Mouse (Mus musculus) G1E-ER4 (cell line): ENCODE measurements around the gene Pigq. TPM values are rescaled to one million over a fixed set of nuclear protein-coding genes. Genes with fewer than 3 reads are reported as not detected.

Experiments used
- GATA1 ChIP-seq: IDR thresholded peaks from one replicate; pipeline ENCODE4 v1.8.0; 2012; ENCODE audit warnings: low read length, inconsistent platforms
- polyA plus RNA-seq: library from polyadenylated mRNA; stranded (reverse); fragments of >175 nt; gene quantifications from 2 replicates; pipeline ENCODE4 v1.2.3, GENCODE M21; 2012

Gene Pigq
- polyA plus RNA-seq, 1 experiment = 89.1 TPM

GRCm38 (mm10) chr17:25883268-25883667 lies 61.5 kb downstream of the Pigq start:
- TF ChIP-seq GATA1 = no peak

GRCm38 (mm10) chr17:25882306-25882705 lies 62.4 kb downstream of the Pigq start:
- TF ChIP-seq GATA1 = no peak

GRCm38 (mm10) chr17:25881691-25882090 lies 63.0 kb downstream of the Pigq start:
- no peak for TF ChIP-seq GATA1

DNA sequence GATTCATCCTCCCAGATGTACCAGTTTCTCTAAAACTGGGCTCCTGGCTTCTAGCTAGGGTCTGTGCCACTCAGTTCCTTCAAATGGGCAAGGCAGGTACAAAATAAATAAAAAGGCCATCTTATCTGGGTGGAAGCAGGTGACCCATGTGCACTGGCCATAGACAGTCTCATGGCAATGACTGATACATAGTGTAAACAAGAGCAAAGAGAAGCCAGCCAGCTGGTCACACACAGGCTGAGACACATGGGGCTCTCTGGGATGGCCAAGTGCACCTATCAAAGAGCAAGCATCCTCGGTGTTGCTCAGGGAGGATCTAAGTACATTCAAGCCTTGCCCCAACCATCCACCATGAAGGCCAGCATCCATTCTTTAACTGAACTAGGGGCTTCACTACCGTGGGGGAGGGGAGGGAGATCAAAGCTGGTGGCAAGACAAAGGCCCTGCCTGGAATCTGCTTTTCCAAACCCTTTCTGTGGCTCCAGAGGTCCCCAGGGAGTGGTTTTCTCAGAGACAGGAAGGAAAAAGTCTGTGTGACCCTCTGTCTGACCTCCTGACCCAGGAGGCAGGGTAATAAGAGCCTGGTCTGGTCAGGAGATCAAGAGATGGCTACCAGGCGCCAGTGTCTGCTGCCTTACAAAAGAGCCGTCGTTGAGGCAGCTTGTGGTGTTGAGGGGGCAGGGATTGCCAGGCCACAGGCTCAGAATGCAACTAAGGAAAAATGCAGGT lies 63.7 kb downstream of the Pigq start:
- no peak for TF ChIP-seq GATA1

GRCm38 (mm10) chr17:25880196-25880910 lies 64.4 kb downstream of the Pigq start, which contains the start of gene Wfikkn1:
Gene Wfikkn1, minus strand, starts transcription at chr17:25880858.
- TF ChIP-seq GATA1 = no peak

DNA sequence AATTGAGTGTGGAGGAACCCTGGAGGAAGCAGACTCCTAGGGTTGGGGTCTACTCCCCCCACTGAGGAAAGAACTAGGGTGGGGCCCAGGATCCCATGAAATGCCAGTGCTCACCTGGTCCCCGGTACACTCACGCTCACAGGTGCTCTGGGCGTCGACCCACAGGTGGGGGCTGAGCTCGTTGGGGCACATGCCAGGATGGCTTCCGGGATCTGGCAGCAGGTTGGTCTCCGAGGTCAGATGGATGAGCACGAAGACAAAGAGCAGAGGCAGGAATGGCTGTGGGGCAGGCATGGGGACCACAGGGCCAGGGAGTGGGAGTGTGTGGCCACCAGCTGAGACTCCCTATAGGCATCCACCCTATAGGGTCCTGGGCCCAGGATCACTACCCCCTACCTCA lies 65.0 kb downstream of the Pigq start:
- TF ChIP-seq GATA1 = no peak

GRCm38 (mm10) chr17:25879261-25879660 lies 65.5 kb downstream of the Pigq start:
- TF ChIP-seq GATA1 = no peak

GRCm38 (mm10) chr17:25878611-25879180 lies 66.0 kb downstream of the Pigq start:
- TF ChIP-seq GATA1 = no peak

DNA sequence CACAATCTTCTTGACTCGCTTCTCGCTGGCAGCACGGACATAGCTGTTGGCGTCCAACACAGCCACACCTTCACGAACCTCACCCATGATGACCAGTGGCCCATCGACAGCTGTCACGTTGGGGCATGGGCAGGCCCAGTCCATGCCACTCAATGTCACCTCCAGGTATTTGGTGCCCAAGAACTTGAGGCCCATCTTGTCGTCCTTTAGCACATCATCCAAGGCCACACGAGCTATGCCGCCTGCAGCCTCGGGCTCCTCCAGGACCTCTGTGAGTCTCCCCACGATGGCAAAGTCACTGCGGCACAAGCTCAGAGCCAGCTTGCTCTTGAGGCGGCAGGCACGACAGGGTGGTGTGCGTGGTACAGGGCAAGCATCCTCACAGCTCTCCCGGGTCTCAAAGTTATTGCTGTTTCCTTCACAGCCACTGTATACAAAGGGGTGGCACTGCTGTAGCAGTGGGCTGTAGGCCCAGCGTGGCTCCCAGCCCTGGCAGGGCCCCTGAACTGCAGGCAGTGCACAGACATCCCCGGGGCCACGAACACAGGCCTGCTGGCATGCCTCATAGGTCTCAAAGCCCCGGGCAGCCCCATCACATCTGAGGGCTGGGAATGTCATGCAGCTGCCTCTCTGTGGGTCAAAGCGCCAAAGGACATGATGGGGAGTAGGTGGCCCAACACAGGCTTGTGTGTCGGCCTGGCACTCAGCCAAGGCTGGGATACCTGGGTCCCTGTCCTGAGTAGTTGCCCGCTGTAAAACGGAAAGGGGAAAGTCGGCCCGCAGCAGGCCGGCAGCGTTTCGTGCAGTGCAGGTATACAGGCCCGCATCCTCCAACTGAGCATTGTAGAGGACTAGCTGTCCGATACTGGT lies 66.8 kb downstream of the Pigq start:
- no peak for TF ChIP-seq GATA1

- no peak for TF ChIP-seq GATA1
Measured at GRCm38 (mm10) chr17:25877025-25877424, 67.7 kb downstream of the Pigq start.

Other genes with a start within 250 kb of the Pigq start
- not detected in 2 replicates for gene Gng13, start 227.8 kb downstream of the Pigq start, polyA plus RNA-seq
- 75.4 and 82.7 TPM in 2 replicates for gene Chtf18, start 217.5 kb downstream of the Pigq start, polyA plus RNA-seq
- gene Rpusd1, start 217.3 kb downstream of the Pigq start, polyA plus RNA-seq = 41.1 and 46.1 TPM in 2 replicates
- gene Mslnl, start 208.9 kb downstream of the Pigq start, polyA plus RNA-seq = not detected in 2 replicates
- not detected in 2 replicates for gene Msln, start 190.6 kb downstream of the Pigq start, polyA plus RNA-seq
- gene Narfl, start 171.2 kb downstream of the Pigq start, polyA plus RNA-seq = 17.0 and 20.0 TPM in 2 replicates
- gene Haghl, start 159.3 kb downstream of the Pigq start, polyA plus RNA-seq = 31.3 and 32.7 TPM in 2 replicates
- gene Ccdc78, start 158.4 kb downstream of the Pigq start, polyA plus RNA-seq = 0.04 TPM in 1 of 2 replicates, not detected in the other
- 28.7 and 30.6 TPM in 2 replicates for gene Fam173a, start 152.0 kb downstream of the Pigq start, polyA plus RNA-seq
- not detected in 2 replicates for gene AC134908.4, start 149.3 kb downstream of the Pigq start, polyA plus RNA-seq
- gene Metrn, start 147.8 kb downstream of the Pigq start, polyA plus RNA-seq = 182 and 238 TPM in 2 replicates
- not detected in 2 replicates for gene Fbxl16, start 135.9 kb downstream of the Pigq start, polyA plus RNA-seq
- gene Wdr24, start 121.3 kb downstream of the Pigq start, polyA plus RNA-seq = 4.2 and 10.5 TPM in 2 replicates
- 0.11 TPM in 2 replicates for gene Jmjd8, start 116.1 kb downstream of the Pigq start, polyA plus RNA-seq
- gene Stub1, start 111.5 kb downstream of the Pigq start, polyA plus RNA-seq = 90.4 and 95.1 TPM in 2 replicates
- gene Rhbdl1, start 107.6 kb downstream of the Pigq start, polyA plus RNA-seq = 1.9 and 2.4 TPM in 2 replicates
- 10.1 and 12.3 TPM in 2 replicates for gene Gm20683, start 103.2 kb downstream of the Pigq start, polyA plus RNA-seq
- 207 and 251 TPM in 2 replicates for gene Rhot2, start 100.1 kb downstream of the Pigq start, polyA plus RNA-seq
- 6.9 and 14.5 TPM in 2 replicates for gene Wdr90, start 83.4 kb downstream of the Pigq start, polyA plus RNA-seq
- gene Mcrip2, start 76.2 kb downstream of the Pigq start, polyA plus RNA-seq = 175 and 225 TPM in 2 replicates
- 67.3 and 82.1 TPM in 2 replicates for gene Mettl26, start 69.9 kb downstream of the Pigq start, polyA plus RNA-seq
- 1.6 and 1.9 TPM in 2 replicates for gene Wfikkn1, start 64.1 kb downstream of the Pigq start, polyA plus RNA-seq
- gene Rab40c, start 25.2 kb downstream of the Pigq start, polyA plus RNA-seq = 12.9 and 13.4 TPM in 2 replicates
- 0.31 and 0.85 TPM in 2 replicates for gene Nhlrc4, start within 50 bp of the Pigq start, polyA plus RNA-seq
- gene A930017K11Rik, start 7.6 kb upstream of the Pigq start, polyA plus RNA-seq = 0.12 and 0.15 TPM in 2 replicates
- gene Capn15, start 40.9 kb upstream of the Pigq start, polyA plus RNA-seq = 46.6 and 49.5 TPM in 2 replicates
- 12.7 and 17.0 TPM in 2 replicates for gene Rab11fip3, start 124.6 kb upstream of the Pigq start, polyA plus RNA-seq
- gene Decr2, start 145.4 kb upstream of the Pigq start, polyA plus RNA-seq = 0.24 and 0.41 TPM in 2 replicates
- gene Nme4, start 150.7 kb upstream of the Pigq start, polyA plus RNA-seq = 120 and 155 TPM in 2 replicates
- 1.8 and 2.1 TPM in 2 replicates for gene Tmem8, start 168.4 kb upstream of the Pigq start, polyA plus RNA-seq
- 257 and 305 TPM in 2 replicates for gene Mrpl28, start 178.6 kb upstream of the Pigq start, polyA plus RNA-seq
- gene Axin1, start 193.8 kb upstream of the Pigq start, polyA plus RNA-seq = 45.3 and 47.1 TPM in 2 replicates